Mouse (Mus musculus) yolk sac, embryonic 10.5 days (tissue): ENCODE results near the gene Olfr166.
"Not testable (repeated sequence)": the region's sequence is repeated elsewhere in the genome, so short reads cannot be mapped to it uniquely, and the experiment has no call there.

Experiments
- DNase-seq: peaks from one replicate; pipeline ENCODE4 v3.0.0-alpha.2; 2017; ENCODE audit warnings: low spot score

Olfr166 gene

GRCm38 (mm10) chr16:19483394-19483793, at the start of gene Olfr166:
TSS of gene Olfr166 (plus strand) at chr16:19483694.
- no peak for DNase-seq

DNA sequence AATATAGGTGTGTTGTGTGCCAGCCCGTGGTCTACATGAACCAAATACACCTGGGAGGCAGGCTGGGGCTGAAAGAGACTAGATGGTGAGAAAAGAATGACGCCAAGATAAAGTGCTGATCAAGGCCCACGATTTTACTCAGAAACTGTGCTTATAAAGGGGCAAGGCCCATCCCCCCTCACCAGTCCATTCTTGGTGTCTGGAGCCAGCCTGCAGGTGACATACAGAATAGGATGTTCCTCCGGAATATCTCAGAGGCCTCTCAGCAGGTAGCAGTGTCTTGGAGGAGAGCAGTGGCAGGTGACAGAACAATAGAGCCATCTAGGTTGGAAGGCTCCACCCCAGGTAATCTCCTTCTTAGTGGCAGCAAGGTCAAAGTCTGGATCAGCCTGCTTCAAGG, 24.8 kb upstream of the Olfr166 start:
- not testable (repeated sequence) for DNase-seq

- DNase-seq, result no peak
These were observed 19.1 kb upstream of the Olfr166 start for GRCm38 (mm10) chr16:19464365-19464764.

DNA sequence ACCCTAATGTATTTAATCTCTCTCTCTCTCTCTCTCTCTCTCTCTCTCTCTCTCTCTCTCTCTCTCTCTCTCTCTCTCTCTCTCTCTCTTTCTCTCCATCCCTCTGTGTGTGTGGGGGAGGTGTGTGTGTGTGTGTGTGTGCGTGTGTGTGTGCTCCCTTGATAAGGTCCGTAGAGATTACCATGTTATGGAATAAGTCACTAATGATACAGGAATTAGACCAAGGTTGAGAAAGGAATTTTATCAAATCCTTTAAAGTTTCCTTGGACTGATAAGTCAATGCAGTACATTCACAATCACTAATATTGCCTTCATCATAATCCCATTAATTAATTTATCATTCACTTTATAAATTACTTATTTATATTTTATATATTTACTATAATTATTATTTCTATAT, 38.7 kb downstream of the Olfr166 start, which contains the start of gene Olfr167:
Gene Olfr167 (minus strand): TSS at position 101 of the 400 bp plus-strand sequence.
- DNase-seq, result no peak

DNA sequence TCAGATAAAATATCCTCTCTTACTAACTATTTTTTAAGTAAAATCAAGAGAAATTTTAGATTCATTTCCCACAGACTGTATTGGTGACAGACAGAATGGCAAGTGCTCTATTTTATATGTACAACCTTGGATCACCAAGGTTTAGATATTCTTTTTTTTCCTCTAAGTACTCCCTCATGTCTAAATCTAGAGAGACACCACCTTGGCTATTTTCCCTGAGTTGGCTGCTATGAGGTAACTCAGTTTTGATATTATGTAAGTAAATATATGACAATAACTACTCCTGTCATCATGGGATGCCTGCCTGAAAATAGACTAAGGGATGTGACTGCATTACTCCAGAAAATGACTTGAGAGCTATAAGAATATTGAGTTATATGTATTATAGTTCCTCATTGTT, 52.0 kb downstream of the Olfr166 start, which contains the start of gene Olfr168:
Gene Olfr168 (minus strand): TSS at position 101 of the 400 bp plus-strand sequence.
- DNase-seq, result no peak
